Mouse (Mus musculus) MN1 (cell line): ENCODE data around the gene Gm5089.
"Not testable (repeated sequence)": the region's sequence is repeated elsewhere in the genome, so short reads cannot be mapped to it uniquely, and the experiment has no call there.

Source experiments
- DNase-seq: peaks from one replicate; pipeline ENCODE4 v3.0.0-alpha.2; 2016; ENCODE audit warnings: low spot score

Gm5089 gene

DNA sequence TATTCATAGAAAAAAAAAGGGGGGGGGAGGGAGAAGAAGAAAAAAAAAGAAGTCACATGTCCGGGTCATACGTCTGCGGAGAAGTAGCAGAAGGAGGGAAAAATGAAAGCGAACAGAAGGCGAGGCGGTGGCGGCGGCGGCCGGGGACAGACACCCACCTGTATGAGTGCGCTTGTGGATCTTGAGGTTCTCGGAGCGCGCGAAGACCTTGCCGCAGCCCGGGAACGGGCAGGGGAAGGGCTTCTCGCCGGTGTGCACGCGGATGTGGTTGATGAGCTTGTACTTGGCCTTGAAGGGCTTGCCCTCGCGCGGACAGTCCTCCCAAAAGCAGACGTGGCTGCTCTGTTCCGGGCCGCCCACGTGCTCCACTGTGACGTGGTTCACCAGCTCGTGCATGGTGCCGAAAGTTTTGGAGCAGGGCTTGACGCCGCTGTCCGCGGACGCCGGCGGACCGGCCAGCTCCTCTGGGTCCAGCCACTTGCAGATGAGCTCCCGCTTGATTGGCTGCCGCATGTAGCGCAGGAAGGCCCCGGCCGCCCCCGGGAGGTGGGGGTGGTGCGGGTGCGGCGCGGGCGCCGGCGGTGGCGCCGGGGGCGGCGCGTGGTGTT, 12.9 kb upstream of the Gm5089 start:
- DNase-seq: peak; percentile 59

GRCm38 (mm10) chr14:122463080-122463691, 12.3 kb upstream of the Gm5089 start:
- peak; percentile 35 for DNase-seq

DNA sequence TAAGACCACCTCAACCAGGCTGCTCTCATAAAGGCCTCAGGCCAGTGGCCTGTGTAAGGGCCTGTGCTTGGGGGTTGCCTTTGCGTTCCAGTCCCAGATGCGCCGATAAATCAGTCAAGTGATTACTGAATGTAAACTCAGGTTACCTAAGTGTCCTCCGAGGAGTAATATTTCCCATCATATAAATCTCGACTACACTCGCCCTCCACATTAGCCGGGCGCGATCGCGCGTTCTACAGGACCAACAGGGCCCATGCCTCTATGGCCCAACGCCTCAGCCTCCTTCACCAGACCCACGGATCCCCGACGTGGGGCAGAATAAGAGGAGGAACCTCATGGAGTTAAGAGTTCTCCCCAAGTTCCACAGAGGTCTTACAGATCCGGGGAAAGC, 11.8 kb upstream of the Gm5089 start:
- DNase-seq: no peak

- no peak for DNase-seq
Observed at GRCm38 (mm10) chr14:122461966-122462365, 11.1 kb upstream of the Gm5089 start.

DNA sequence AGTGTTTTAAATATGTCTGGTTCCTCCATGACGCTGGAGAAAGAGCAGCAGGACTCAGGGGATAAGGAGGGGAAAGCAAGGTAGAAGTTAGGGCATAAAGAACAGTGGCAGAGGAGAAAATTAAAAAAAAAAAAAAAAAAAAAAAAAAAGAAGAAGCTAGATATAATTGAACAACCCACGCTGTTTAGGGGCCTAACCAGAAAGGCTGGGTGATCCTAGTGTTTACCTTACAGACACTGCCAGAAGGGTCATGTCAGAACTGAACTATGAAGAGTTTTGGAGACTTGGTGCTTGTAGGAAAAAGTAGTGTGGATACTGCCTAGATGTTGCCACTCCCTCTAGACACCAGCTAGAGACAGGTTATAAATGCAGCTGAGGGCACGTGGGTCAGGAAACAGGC, 10.6 kb upstream of the Gm5089 start:
- no peak for DNase-seq

- DNase-seq: no peak
Observed at GRCm38 (mm10) chr14:122460226-122460625, 9.3 kb upstream of the Gm5089 start.

GRCm38 (mm10) chr14:122459776-122460175, 8.9 kb upstream of the Gm5089 start:
- no peak for DNase-seq

DNA sequence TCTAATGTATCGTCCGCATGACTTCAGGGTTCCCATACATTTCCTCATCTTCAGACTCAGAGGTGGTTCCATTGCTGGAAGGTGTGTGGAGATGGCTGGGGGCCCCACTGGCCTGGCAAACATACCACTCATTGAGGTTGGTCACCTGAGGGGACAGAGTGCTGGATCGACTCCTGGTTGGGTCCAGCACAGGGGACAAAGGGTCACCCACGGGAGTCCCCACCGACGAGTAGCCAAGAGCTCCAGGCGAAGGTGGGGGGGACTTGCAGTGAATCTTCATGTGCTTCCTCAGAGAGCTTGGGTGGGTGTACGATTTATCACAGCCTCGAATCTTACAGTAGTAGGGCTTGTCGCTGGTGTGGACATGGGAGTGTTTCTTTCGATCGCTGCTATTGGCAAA, 8.4 kb upstream of the Gm5089 start:
- DNase-seq: not testable (repeated sequence)

- DNase-seq: no peak
Observed at GRCm38 (mm10) chr14:122455562-122455958, 4.6 kb upstream of the Gm5089 start.

DNA sequence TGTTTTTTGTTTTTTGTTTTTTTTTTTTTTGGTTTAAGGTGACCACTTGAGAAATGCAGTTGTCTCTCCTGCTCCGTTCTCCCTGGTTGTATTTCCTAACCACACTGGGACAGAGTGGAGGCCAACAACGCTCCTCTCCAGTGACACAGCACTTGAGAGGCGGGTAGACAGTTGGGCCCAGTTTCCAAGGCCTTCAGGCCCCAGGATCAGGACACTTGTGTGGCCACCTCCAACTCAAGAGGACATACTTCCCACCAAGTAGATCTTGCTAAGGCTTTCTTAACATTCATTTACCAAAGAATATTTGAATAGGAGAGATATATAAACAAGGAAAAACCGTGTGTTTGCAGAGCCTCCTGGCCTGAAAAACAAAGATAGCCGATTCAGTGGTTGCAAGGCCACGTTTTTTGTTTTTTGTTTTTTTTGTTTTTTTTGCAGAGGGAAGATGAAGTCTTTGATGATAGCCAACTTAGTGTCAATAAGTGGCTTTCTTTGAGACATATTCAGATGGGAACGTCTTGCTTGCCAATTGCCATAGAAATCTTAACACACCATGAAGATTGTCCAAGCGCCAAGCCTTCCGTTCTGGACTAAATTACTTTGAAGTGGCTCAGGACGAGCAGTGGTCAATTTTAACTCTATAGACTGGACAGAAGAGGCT, 4.1 kb upstream of the Gm5089 start:
- DNase-seq: no peak

DNA sequence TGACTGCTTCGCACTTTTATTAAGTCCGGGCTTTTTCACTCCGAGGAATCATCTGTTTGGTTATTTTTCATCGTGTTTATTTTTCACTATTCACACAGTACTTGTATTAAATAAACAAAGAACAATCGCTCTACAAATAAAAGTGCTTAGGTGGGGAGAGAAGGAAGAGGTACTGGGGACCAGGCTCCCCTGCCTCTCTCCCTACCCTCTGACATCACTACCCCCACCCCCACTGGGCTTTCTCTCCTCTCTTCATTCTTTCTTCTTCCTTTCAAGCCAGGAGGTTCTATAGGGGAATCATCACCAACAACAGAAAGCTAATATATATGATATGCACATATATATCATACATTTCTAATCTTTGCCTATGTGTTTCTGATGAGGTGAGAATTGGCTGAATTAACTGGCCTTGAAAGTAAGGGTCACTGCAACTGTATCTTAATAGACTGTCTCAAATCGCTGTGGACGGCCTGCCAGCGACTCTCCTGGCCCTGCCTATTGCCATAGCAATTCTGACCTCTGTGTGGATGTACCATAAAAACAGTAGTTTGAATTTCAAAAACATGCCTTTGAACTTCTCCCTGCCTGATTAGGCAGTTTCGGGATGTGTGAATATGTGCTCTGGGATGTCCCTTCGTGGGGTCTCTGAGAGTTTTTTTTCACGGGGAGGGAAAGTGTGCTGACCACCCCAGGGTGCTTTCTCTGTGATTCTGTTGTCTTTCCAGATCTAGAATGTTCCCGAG, 3.3 kb upstream of the Gm5089 start:
- DNase-seq: no peak

DNA sequence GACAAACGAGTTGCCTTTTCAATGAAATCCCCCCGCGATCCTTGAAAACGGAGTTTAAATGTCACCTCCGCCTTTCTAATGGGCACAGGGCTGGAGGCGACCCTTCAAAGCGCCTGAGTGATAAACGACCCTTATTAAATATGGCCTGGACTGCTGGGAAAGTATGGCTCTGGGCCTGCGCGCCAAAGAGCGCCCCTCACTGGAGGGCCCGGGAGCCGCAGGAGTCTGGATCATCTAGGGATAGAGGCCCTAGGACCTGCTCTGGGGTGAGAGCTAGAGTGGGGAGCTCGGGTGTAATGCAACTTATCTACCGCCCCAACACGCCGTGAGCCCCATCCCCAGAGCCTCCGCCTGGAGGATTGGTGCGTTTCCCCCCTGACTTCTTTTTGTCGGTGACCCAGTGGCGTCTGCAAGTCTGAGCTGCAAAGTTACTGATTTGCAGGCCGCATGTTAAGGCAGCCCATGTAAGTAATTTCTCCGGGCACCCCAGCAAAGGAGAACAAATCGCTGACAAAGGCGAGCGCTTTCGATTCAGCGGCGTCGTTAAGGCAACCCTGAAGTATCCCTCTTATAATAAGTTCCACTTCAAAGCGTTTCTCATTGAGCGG, 2.6 kb upstream of the Gm5089 start:
- DNase-seq: no peak

DNA sequence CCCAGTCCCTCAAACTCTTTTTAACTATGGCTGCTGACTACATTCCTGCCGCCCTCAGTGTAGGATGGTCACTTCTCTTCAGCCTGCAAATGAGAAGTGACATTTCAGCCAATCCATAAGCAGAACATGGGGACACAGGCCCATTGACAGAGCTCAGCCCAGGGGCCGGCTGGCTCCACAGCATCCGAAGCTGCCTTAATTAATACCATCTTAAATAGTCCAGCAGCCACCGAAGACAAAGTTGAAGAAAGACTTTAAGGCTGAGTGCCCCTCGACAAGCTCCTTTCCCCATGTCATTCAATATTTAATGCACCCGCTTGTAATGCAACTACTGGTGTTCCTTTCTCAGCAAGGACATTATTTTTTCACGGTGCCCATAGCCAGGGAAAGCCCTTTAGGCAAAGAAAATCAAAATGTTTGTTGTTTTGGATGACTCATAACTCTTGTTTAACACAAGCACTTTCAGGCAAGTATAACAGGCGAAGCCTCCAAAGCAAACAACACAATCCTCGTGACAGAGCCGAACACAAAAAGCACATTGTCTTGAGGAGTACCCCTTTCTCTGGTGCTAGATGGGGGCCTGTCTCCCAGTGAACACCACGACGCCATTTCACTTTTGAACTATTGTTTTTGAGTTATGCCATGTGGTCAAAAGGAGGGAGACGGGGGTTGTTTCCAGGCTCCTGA, 1.9 kb upstream of the Gm5089 start:
- DNase-seq: no peak

- DNase-seq: no peak
Observed at GRCm38 (mm10) chr14:122451551-122452145, 733 bp upstream of the Gm5089 start.

DNA sequence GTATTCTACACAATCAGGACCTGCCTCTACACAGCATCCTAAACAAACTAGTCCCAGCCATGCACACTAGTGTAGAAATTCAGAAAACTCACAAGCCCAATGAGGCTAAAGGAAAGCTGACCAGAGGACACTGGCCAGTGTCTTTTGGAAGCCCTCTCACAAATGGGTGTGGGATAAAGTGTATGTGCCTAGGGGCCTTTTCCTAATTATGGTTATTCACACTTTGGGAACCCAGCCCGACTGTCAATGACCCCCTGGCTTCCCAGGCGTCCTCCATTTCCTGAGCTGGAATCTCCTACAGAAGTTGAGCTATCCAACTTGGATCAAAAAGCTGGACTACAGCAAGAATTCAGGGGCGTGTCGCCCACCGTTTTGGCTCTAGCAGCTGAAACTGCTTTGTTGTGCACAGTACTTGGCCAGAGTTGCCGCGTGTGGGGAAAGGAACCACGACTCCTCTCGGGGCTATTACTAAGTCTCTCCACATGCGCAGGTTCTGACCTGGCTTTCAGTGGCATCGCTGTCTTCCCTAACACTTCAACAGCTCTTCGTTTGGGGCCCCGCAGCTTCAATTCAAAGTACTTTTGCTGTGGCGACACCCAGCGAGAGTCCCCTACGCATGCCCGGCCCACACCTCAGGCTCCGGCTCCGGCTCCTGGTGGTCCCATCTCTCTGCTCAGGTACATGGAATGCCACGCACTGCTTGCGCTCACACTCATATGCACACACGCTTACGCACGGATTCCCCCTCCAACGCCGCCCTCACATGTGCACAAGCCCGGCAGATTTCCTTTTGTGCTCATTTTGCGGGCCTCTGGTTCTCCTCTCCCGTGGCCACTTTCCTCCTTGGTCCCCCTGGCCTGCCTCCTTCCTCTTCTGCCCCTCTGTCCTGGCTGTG, 1.1 kb downstream of the Gm5089 start:
- no peak for DNase-seq

DNA sequence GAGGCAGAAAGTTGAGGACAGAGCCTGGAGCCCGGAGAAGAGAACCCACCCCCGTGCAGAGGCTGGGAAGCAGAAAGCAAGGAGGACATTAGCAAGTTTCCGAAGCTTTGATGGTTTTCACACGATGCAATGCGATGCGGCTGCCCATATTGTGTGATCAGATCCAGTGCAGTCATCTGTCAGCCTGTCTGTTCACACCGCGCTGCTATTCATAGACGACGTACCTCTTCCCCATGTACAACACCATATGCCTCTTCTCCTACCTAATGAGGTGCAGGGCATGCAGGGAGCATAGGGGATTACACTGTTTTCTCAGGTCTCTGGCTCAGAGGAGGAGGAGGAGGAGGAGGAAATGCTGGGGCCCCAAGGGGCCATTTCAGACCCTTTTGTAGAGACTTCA, 14.1 kb downstream of the Gm5089 start:
- DNase-seq: no peak

DNA sequence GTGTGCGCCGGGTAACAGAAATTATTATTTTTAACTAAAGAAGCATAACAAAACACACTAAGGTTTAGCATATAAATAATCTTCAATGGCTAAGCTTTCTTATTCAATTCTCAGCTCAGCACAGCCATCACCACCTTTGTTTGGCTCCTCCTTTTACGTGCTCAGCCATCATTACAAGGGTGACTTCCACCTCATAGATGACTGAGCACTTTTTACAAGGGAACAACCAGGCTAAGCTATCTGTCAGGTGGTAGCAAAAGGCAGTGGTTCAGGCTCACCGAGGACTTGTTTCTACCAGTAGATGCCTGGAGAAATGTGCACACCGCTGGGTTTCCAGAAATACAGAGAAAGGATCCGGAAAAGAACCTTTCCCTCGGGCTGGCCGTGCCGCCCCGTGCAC, 16.9 kb downstream of the Gm5089 start:
- DNase-seq: no peak

DNA sequence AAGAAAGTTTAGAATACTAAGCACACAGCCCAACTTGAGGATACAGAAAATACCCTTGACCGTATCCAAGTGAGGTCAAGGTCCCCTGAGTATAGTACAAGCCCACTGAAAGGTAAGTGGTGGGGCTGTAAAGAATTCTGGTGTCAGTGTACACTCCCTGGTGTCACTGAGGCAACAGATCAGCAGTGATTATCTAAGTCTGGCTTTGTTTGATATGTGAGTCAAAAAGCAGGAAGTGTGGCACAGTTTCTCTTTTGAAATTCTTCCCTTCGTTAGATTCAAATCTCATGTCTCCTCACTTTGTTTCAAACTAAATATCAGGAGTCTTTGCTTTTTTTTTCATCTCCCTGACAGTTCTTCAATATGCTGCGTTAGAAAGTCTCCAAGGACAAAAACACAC, 18.4 kb downstream of the Gm5089 start:
- no peak for DNase-seq

DNA sequence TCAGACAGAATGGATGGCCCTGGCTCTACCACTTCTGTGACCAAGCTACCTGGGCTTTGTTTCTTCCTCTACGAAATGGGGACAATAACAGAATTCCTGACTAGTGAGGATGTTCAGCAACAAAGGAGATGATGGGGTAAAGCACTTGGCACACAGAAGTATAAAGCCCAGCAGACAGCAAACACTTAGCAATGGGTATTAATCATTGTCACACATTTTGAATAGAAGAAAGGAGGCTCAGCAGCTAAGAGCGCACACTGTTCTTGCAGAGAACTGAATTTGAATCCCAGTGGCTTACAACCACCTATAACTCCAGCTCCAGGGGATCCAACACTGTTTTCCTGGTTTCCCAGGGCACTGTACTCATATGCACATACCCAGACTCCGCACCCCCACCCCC, 23.3 kb downstream of the Gm5089 start:
- DNase-seq: no peak

GRCm38 (mm10) chr14:122427204-122427560, 23.7 kb downstream of the Gm5089 start:
- DNase-seq: peak; percentile 13
